Mouse (Mus musculus) spleen, postnatal 36 days (tissue): ENCODE measurements around the gene Bco1.

Experiments used
- DNase-seq, 2 experiments: peaks; one replicate each; pipeline ENCODE4 v3.0.0; 2022; ENCODE audit warnings: low spot score in 2 of 2, mixed read lengths in 1 of 2

Gene Bco1

GRCm38 (mm10) chr8:117148520-117148919 is 52.9 kb downstream of the Bco1 start:
- DNase-seq: no peak

DNA sequence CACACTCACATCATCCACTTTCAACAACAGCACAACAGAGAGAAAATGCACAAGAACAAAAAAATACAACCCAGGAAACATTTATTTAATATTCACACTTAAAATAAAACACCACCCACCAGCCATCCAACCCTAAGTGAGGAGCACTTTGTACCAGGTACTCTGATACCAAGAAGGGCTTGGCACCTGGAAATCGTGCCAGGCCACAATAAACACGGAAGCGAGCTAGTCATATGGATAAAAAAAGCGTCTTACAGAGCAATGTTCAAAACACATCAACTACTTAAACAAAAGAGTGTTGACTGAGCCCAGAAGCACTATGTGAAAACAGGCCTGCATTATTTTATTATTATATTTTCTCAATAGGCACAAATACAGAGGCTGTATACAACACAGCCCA is 60.5 kb downstream of the Bco1 start:
- DNase-seq: no peak

DNA sequence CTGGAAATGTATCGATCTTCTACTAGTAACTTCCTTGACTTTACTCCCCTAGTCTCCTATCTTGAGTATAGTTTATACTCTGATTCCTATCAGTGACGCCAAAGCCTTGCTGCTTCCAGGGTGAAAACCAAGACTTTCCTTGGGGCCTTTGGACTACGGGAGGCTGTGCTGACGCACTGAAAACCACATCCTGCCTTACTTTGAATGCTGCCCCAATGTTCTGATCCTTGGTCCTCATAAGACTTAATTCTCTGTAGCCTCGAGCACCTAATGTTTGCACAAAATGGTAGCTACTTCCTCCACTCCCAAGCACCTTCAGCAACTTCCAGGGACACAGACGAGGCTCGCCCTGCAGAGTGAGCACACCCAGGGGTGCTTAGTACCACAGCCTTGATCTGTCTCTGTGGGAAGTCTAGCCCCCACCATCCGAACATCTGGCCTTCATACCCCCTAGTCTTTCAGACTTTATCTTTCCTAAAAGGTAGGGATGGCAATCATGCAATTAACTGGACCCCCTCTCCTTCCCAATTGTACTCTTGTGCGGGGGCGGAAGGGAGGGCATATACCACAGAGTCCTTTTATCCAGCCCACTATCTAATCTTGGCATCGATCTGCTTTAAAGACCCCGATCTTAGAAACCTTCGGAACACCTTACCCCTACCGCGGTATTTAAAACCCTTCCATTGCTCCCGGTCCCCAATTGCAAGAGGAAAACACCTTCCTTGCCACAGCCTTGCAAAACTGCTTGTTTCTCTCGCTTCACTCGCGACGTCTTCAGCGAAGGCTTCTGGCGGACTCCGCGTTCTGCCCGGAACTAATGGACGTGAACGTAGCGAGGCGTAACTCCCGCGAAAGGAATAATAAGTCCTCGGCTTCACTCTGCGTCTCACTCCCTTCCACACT is 61.5 kb downstream of the Bco1 start:
- no peak for DNase-seq

- DNase-seq: peak; percentile 94
Observed at GRCm38 (mm10) chr8:117157769-117158091, 62.1 kb downstream of the Bco1 start.

- peak; percentile 22 to 36 for DNase-seq
Observed at GRCm38 (mm10) chr8:117158135-117158761, 62.6 kb downstream of the Bco1 start, which contains the start of gene Gan. Gene Gan, plus strand, starts transcription at chr8:117158135.

- DNase-seq: no peak
Observed at GRCm38 (mm10) chr8:117159031-117159430, 63.4 kb downstream of the Bco1 start.

DNA sequence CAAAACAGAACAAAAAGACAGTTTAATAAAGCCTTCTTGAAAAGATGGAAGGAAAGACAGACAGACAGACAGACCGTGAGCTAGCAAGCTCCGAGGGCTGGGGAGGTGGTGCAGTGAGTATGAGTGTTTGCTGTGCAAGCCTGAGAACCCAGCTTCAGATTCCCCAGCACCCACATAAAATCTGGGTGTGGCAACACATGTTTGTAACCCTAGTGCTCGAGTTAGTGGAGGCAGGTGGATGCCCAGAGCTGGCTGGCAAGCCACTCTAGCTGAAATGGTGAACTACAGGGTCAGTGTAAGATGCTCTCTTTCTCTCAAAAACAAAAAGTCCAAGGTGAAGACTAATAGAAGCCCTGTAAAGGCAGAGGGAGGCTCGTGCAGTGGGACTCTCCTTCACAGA is 69.3 kb downstream of the Bco1 start:
- no peak for DNase-seq

- DNase-seq: no peak
Observed at GRCm38 (mm10) chr8:117165542-117165941, 69.9 kb downstream of the Bco1 start.

- no peak for DNase-seq
Observed at GRCm38 (mm10) chr8:117166515-117166914, 70.9 kb downstream of the Bco1 start.

- DNase-seq: no peak
Observed at GRCm38 (mm10) chr8:117167243-117167883, 71.7 kb downstream of the Bco1 start.

- DNase-seq: no peak
Observed at GRCm38 (mm10) chr8:117168378-117168777, 72.7 kb downstream of the Bco1 start.

- no peak for DNase-seq
Observed at GRCm38 (mm10) chr8:117171826-117172225, 76.2 kb downstream of the Bco1 start.

DNA sequence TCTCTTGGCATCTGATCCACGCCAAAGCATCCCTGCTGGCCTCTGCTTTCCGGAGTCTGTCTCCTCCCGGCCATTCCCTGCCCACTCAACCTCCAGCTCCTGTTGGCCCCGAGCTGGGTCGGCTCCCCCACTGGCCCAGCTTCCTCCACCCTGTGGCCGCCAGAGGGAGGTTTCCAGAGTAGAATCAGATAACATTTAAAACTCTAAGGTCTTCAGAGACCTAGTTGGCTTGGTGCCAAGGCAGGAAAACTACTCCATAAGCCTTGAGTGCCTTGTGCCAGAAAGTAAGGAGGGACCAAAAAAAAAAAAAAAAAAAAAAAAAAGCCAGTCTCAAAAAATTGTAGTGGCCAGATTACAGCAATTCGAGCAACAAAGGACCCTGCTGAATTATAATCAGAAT is 77.2 kb downstream of the Bco1 start:
- no peak for DNase-seq

DNA sequence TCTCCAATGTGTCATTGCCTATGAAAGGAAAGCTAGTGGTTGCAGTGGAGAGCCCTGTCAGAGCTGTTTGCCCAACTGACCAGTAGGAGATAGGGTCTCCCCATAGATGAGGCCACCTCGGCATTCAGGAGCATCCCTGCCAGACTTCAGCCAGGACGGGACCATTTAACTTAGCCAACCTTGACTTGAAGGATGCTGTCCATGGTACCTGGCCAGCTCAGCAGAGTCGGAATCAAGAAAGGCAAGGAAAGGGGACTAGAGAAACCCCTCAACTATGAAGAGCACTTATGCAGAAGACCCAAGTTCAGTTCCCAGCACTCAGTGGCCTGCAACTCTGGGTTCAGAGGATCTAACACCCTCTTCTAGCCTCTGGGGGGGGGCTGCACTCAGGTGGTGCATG is 78.0 kb downstream of the Bco1 start:
- no peak for DNase-seq

DNA sequence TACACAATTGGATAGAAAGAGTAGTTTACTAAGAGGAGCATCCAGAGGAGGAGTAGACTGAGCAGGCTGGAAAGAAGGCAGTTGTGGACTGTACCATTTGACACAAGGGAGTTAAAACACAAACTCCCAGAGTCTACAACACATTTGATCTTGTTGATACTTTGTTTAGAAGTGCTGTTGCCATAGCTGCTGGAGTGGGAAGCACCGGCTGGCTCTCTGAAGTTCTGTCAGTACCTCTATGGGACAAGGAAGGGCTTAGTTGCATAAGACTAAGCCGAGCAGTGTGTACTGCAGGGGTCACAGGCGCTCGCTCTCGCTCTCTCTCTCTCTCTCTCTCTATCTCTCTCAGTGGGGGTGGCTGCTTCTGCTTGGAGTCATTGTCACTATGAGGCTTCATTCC is 78.9 kb downstream of the Bco1 start:
- DNase-seq: no peak

- no peak for DNase-seq
Observed at GRCm38 (mm10) chr8:117176308-117176707, 80.7 kb downstream of the Bco1 start.

GRCm38 (mm10) chr8:117177236-117177635 is 81.6 kb downstream of the Bco1 start:
- DNase-seq: no peak

DNA sequence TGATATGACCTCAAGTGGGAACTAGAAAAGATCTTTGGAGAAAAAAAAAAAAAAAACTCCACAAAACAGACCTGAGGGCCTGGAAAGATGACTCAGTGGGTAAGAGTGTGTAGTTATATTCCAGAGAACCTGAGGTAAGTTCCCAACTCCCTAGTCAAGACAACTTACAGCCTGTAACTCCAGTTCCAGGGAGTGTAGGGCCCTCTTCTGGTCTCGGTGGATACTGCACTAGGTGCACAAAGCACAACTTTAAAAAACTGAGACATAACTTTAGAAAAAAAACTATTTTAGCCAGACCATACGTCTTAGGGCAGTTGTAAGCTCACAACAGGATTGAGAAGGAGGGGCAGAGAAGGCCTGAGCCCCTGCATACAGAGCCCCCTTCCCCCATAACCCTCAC is 82.4 kb downstream of the Bco1 start:
- no peak for DNase-seq

GRCm38 (mm10) chr8:117178676-117179075 is 83.0 kb downstream of the Bco1 start:
- DNase-seq: no peak

DNA sequence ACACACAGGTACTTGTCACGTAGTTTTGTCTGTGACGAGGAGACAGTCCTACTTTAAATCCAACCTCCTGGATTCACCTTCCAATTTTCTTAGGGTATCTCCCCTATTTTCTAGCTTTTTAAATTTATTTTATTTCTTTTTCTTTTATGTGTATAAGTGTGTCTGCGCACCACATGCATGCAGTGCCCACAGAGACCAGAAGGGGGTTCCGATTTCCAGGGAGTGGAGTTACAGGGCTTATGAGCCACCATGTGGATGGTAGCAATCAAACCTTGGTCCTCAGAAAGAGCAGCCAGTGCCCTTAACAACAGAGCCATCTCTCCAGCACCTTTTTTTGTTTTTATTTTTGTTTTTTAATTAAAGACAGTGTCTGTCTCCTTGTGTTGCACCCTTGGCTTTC is 87.1 kb downstream of the Bco1 start:
- DNase-seq: no peak
